Mouse (Mus musculus) heart, postnatal 0 days (tissue): ENCODE data around the gene Nlgn2. TPM values are rescaled to one million over a fixed set of nuclear protein-coding genes. Genes with fewer than 3 reads are reported as not detected.

Source experiments
- ATAC-seq: fragments of 200-750 bp; cut with Nextera tagmentation; 2 replicates; pipeline ENCODE4 v1.8.0; 2017; ENCODE audit warnings: low read depth, moderate number of reproducible peaks, moderate library complexity; ENCODE audit not compliant: insufficient read depth
- DNase-seq: peaks from one replicate; pipeline ENCODE4 v3.0.0-alpha.2; 2016; ENCODE audit warnings: low spot score
- H3K27ac ChIP-seq: fragments of 300-500 bp; sonication (generic); 2 replicates; pipeline ENCODE4 v1.5.1; 2014; ENCODE audit warnings: low read depth, mild to moderate bottlenecking
- H3K27me3 ChIP-seq: fragments of 300-500 bp; sonication (generic); 2 replicates; pipeline ENCODE4 v1.6.1; 2014; ENCODE audit warnings: low read length, mixed read lengths; ENCODE audit not compliant: control insufficient read depth, insufficient read depth
- H3K36me3 ChIP-seq: fragments of 300-500 bp; sonication (generic); replicated peaks from 2 replicates; pipeline ENCODE4 v1.6.1; 2014; ENCODE audit warnings: low read length, mixed read lengths; ENCODE audit not compliant: control insufficient read depth, insufficient read depth
- H3K4me1 ChIP-seq: fragments of 300-500 bp; sonication (generic); 2 replicates; pipeline ENCODE4 v1.6.1; 2014; ENCODE audit warnings: antibody characterized with exemption; ENCODE audit not compliant: control insufficient read depth, insufficient read depth
- H3K4me2 ChIP-seq: fragments of 300-500 bp; sonication (generic); 2 replicates; pipeline ENCODE4 v1.6.1; 2014; ENCODE audit warnings: low read depth, mild to moderate bottlenecking, low read length, moderate library complexity
- H3K4me3 ChIP-seq: fragments of 300-500 bp; sonication (generic); 2 replicates; pipeline ENCODE4 v1.5.1; 2014; ENCODE audit warnings: low read depth, low read length
- H3K9ac ChIP-seq: fragments of 300-500 bp; sonication (generic); replicated peaks from 2 replicates; pipeline ENCODE4 v1.6.1; 2014; ENCODE audit warnings: low read depth, low read length, mixed read lengths
- H3K9me3 ChIP-seq: fragments of 300-500 bp; sonication (generic); replicated peaks from 2 replicates; pipeline ENCODE4 v1.6.1; 2016; ENCODE audit warnings: low read length; ENCODE audit not compliant: control insufficient read depth
- CTCF ChIP-seq: IDR thresholded peaks from 2 replicates; pipeline ENCODE4 v1.5.1; 2016; ENCODE audit warnings: antibody characterized with exemption, control low read depth, low read depth
- EP300 ChIP-seq: IDR thresholded peaks from 2 replicates; pipeline ENCODE4 v1.6.1; 2016; ENCODE audit warnings: antibody characterized with exemption, low read depth
- WGBS: fragments of 180-500 bp; shearing (Covaris S2); extraction: QIAGEN DNeasy Blood & Tissue Kit; methylation state at CpG from one replicate; pipeline ENCODE4 v1.1.7; 2014; 5-methylcytosine and 5-hydroxymethylcytosine counted together
- polyA plus RNA-seq: library from polyadenylated mRNA; unstranded; fragments of >200 nt; fragmentation: Nextera tagmentation; extraction: Ambion mirVana; gene quantifications from 2 replicates; pipeline ENCODE4 v1.2.1, GENCODE M21; 2015
- total RNA-seq: library from RNA; depleted of rRNA; stranded (reverse); fragments of >200 nt; gene quantifications from 2 replicates; pipeline ENCODE4 v1.2.3, GENCODE M21; 2014; ENCODE audit warnings: low replicate concordance

Nlgn2 gene
- total and polyA plus RNA-seq, 2 experiments from 2014 or later, result 0.89 to 4.5 TPM

- H3K9me3 ChIP-seq, result no peaks in the 10 kb centered on the region
- no peaks in the 10 kb centered on the region for H3K36me3 ChIP-seq
- TF ChIP-seq CTCF, result no peak
- no peak for TF ChIP-seq EP300
- peaks cover 33% of the 10 kb centered on the region for H3K4me1 ChIP-seq
- peak within 1 kb of the TSS; percentile 84 for H3K4me2 ChIP-seq
- H3K27me3 ChIP-seq, result peaks cover 24% of the 10 kb centered on the region
- H3K4me3 ChIP-seq, result peak within 1 kb of the TSS; percentile 57
- H3K27ac ChIP-seq, result no peak within 1 kb of the TSS
- ATAC-seq (no peak), DNase-seq (no peak)
- no peak within 1 kb of the TSS for H3K9ac ChIP-seq
- WGBS, result 22% methylated on average over 29 of the region's 29 CpGs
Observed at GRCm38 (mm10) chr11:69804972-69805909, 32.3 kb downstream of the Nlgn2 start, which contains the start of gene Tmem102. TSS of gene Tmem102 (minus strand) at chr11:69805624.

- DNase-seq (no peak), ATAC-seq (no peak)
- peak overlapping the region; percentile 57 for H3K4me3 ChIP-seq
- no peak for TF ChIP-seq CTCF
- no peak for TF ChIP-seq EP300
- peaks cover 39% of the 10 kb centered on the region for H3K4me1 ChIP-seq
- peaks cover 24% of the 10 kb centered on the region for H3K27me3 ChIP-seq
- no peaks in the 10 kb centered on the region for H3K36me3 ChIP-seq
- H3K4me2 ChIP-seq, result peak overlapping the region; percentile 84
- H3K9me3 ChIP-seq, result no peaks in the 10 kb centered on the region
- no peak overlapping the region for H3K9ac ChIP-seq
- no peak overlapping the region for H3K27ac ChIP-seq
- 12% methylated on average over 12 of the region's 12 CpGs for WGBS
Observed at GRCm38 (mm10) chr11:69804652-69804940, 33.0 kb downstream of the Nlgn2 start.

GRCm38 (mm10) chr11:69803786-69804651, 33.6 kb downstream of the Nlgn2 start:
- peak overlapping the region; percentile 57 for H3K4me3 ChIP-seq
- no peaks in the 10 kb centered on the region for H3K36me3 ChIP-seq
- H3K4me2 ChIP-seq, result peak overlapping the region; percentile 84
- H3K9me3 ChIP-seq, result no peaks in the 10 kb centered on the region
- H3K4me1 ChIP-seq, result peaks cover 43% of the 10 kb centered on the region
- peaks cover 24% of the 10 kb centered on the region for H3K27me3 ChIP-seq
- ATAC-seq (peak; percentile 75), DNase-seq (peak; percentile 63)
- TF ChIP-seq CTCF (peak; percentile 65), EP300 (no peak)
- H3K27ac ChIP-seq, result peak overlapping the region; percentile 13; the same call in 1 of the 2 replicates
- peak overlapping the region; percentile 49; the same call in 1 of the 2 replicates for H3K9ac ChIP-seq
- WGBS, result 2% methylated on average over 50 of the region's 60 CpGs

- ATAC-seq, result peak; percentile 4; the same call in 1 of the 2 replicates
Observed at GRCm38 (mm10) chr11:69803328-69803727, 34.3 kb downstream of the Nlgn2 start.

DNA sequence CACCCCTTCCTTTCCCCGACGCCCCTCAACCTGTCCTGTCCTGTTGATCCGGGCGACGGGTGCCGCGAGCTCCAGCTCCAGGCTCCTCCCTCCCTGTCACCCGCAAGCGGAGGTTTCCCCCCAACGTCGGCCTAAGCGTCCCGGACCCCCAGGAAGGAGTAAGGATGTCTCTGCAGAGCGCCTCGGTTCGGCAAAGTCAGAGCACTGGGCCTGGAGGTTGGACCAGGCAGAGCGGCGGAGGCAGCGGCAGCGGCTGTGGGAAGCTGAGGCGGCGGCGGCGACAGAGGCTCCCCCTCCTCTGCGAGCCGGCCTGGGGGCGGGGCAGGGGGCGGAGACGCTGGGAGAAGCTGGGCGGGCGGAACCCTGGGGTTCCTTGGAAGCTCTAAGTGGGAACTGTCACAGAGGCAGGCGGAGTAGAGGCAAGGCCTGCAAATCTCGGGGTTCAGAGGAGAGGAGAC, 34.9 kb downstream of the Nlgn2 start:
- Histone ChIP-seq H3K36me3 (no peaks in the 10 kb centered on the region), H3K27me3 (peaks cover 29% of the 10 kb centered on the region), H3K4me3 (peak overlapping the region; percentile 57), H3K4me1 (peaks cover 43% of the 10 kb centered on the region), H3K9me3 (no peaks in the 10 kb centered on the region), H3K4me2 (peak overlapping the region; percentile 84), H3K27ac (peak overlapping the region; percentile 18; the same call in 1 of the 2 replicates), H3K9ac (peak overlapping the region; percentile 49; the same call in 1 of the 2 replicates)
- ATAC-seq, result 0 out of 2 replicates have a peak, but pooled peaks have one; percentile 7
- WGBS, result under 1% methylated on average over 33 of the region's 33 CpGs
- peak; percentile 62 for DNase-seq
- TF ChIP-seq EP300 (no peak), CTCF (no peak)

More at GRCm38 (mm10) chr11:69803328-69803727, 34.3 kb downstream of the Nlgn2 start:
- H3K27ac ChIP-seq, result 0 out of 2 replicates have a peak overlapping the region, but pooled peaks have one; percentile 13
- peak overlapping the region; percentile 57 for H3K4me3 ChIP-seq
- DNase-seq, result no peak
- no peak for TF ChIP-seq EP300
- no peak for TF ChIP-seq CTCF
- peak overlapping the region; percentile 49; the same call in 1 of the 2 replicates for H3K9ac ChIP-seq
- 3% methylated on average over 12 of the region's 12 CpGs for WGBS
- H3K4me1 ChIP-seq, result peaks cover 43% of the 10 kb centered on the region
- peaks cover 24% of the 10 kb centered on the region for H3K27me3 ChIP-seq
- H3K4me2 ChIP-seq, result peak overlapping the region; percentile 84
- no peaks in the 10 kb centered on the region for H3K9me3 ChIP-seq
- no peaks in the 10 kb centered on the region for H3K36me3 ChIP-seq
